Mouse (Mus musculus): Measurements from ENCODE around the gene Rnf168. TPM values are rescaled to one million over a fixed set of nuclear protein-coding genes. Genes with fewer than 3 reads are reported as not detected.

Rnf168 gene
- total RNA-seq, 1 experiment from 2014 or later: 25.0 TPM

DNA sequence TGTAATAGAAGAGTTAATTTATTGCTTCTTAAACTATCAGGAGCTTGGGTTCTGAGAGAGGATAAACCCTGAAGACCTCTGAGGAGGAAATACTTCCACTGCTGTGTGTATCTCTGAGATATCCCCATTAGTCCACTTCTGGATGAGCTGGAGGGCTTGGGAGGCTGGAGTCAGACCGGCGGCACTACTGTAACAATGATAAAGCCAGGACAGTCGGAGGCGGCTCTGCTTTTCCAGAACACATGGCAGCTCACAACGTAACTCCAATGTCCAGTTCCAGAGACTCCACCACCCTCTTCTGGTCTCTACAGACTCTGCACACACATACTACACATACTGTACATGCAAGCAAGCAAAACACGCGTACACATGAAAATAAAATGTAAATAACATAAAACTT, 26.6 kb downstream of the Rnf168 start:
- no peak for ATAC-seq (replicated peaks; ENCODE audit: insufficient number of reproducible peaks, low FRiP score, low TSS enrichment, poor library complexity, severe bottlenecking)

DNA sequence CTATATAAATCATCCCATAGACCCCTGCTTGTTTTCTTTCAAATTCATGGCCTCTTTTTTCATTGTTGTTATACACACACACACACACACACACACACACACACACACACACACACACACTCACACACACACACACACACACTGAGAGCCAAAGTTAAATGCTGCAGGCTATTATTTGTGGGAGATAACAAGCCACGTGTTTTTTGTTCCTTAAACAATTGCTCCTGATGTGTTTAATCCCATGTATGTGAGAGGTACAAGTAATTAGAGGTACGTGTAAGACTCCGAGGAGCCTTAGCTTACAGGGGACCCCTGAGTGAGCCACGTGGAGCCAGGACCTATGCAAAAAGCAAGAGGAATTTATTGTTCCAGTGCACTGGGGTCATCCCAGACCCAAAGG, 34.7 kb downstream of the Rnf168 start:
- ATAC-seq (replicated peaks; ENCODE audit: insufficient number of reproducible peaks, low FRiP score, low TSS enrichment, poor library complexity, severe bottlenecking): no peak

GRCm38 (mm10) chr16:32312386-32312785, 35.1 kb downstream of the Rnf168 start:
- no peak for ATAC-seq (replicated peaks; ENCODE audit: insufficient number of reproducible peaks, low FRiP score, low TSS enrichment, poor library complexity, severe bottlenecking)

DNA sequence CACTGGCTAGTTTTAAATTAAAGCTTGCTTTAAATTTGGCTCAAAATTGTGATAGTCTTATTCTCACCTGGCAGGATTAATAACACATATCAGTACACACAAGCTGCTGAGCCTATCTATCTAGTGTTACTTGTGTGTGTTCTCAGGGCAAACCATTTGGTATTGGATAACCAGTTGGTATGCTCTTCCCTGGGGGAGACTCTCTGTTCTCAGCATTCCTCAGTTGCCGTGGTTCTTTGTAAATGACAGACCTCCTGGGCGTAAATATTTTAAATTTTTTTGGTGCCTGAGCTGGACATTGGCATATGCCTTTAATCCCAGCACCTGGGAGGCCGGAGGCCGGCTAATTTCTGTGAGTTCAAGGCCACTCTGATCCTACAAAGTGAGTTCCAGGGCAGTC, 35.6 kb downstream of the Rnf168 start:
- no peak for ATAC-seq (replicated peaks; ENCODE audit: insufficient number of reproducible peaks, low FRiP score, low TSS enrichment, poor library complexity, severe bottlenecking)

DNA sequence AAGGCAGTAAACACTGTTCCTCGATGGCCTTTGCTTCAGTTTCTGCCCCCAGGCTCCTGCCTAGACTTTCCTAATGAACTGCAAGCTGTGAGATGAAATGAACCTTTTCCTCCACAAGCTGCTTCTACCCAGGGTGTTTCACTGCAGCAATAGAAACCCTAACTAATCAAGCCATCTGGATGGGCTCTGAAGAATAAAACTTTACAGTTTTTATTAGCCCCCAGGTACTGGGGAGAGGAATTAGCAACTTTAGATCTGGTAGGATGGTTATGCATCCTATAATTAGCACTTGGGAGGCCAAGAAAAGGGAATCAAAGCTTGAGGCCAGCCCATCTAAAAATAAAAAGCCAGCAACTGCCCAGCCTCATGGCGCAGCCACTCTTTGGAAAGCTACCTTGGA, 39.3 kb downstream of the Rnf168 start:
- no peak for ATAC-seq (replicated peaks; ENCODE audit: insufficient number of reproducible peaks, low FRiP score, low TSS enrichment, poor library complexity, severe bottlenecking)

DNA sequence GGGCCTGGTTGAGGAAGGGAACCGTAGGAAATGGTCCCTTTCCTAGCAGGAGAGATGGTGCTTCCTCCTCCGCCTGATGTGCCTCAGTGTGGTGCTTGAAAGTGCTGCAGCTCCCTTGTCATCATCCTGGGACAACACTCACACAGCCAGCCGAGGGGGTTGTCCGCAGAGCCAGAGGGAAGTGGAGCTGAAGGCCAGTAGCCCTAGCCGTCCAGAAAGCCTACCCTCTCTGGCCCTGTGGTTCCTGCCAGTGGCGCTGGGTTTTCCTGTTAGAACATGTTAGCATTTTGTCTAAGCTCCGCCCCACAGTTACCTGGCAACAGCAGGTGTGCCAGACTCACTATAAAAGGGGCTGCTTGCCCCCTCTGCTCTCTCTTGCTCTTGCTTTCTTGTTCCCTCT, 46.7 kb downstream of the Rnf168 start:
- no peak for ATAC-seq (replicated peaks; ENCODE audit: insufficient number of reproducible peaks, low FRiP score, low TSS enrichment, poor library complexity, severe bottlenecking)

- no peak for ATAC-seq (replicated peaks; ENCODE audit: insufficient number of reproducible peaks, low FRiP score, low TSS enrichment, poor library complexity, severe bottlenecking)
These were observed 53.8 kb downstream of the Rnf168 start for GRCm38 (mm10) chr16:32330876-32331670.

- ATAC-seq (replicated peaks; ENCODE audit: insufficient number of reproducible peaks, low FRiP score, low TSS enrichment, poor library complexity, severe bottlenecking): peak; percentile 87
These were observed 54.8 kb downstream of the Rnf168 start, which contains the start of gene Ubxn7 for GRCm38 (mm10) chr16:32332040-32332555. Gene Ubxn7, plus strand, starts transcription at chr16:32332257.

- peak; percentile 19 for ATAC-seq (replicated peaks; ENCODE audit: insufficient number of reproducible peaks, low FRiP score, low TSS enrichment, poor library complexity, severe bottlenecking)
These were observed 55.6 kb downstream of the Rnf168 start for GRCm38 (mm10) chr16:32332556-32333511.

DNA sequence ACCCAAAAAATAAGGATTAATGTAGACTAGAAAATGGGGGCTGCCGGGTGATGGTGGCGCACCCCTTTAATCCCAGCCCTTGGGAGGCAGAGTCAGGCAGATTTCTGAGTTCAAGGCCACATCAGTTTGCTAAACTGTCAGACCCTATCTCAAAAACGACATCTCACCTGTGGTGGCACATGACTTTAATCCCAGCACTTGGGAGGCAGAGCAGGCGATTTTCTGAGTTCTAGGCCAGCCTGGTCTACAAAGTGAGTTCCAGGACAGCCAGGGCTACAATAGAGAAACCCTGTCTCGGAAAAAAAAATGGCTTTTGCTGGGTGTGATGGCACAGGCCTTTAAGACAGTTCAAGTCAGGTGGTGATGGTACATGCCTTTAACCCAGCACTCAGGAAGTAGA, 57.9 kb downstream of the Rnf168 start:
- ATAC-seq (replicated peaks; ENCODE audit: insufficient number of reproducible peaks, low FRiP score, low TSS enrichment, poor library complexity, severe bottlenecking): no peak

- peak; percentile 61 for ATAC-seq (replicated peaks; ENCODE audit: insufficient number of reproducible peaks, low FRiP score, low TSS enrichment, poor library complexity, severe bottlenecking)
These were observed 58.9 kb downstream of the Rnf168 start for GRCm38 (mm10) chr16:32336026-32336780.

GRCm38 (mm10) chr16:32337001-32337400, 59.7 kb downstream of the Rnf168 start:
- ATAC-seq (replicated peaks; ENCODE audit: insufficient number of reproducible peaks, low FRiP score, low TSS enrichment, poor library complexity, severe bottlenecking): no peak

- ATAC-seq (replicated peaks; ENCODE audit: insufficient number of reproducible peaks, low FRiP score, low TSS enrichment, poor library complexity, severe bottlenecking): no peak
These were observed 63.2 kb downstream of the Rnf168 start for GRCm38 (mm10) chr16:32340451-32340850.

- ATAC-seq (replicated peaks; ENCODE audit: insufficient number of reproducible peaks, low FRiP score, low TSS enrichment, poor library complexity, severe bottlenecking): no peak
These were observed 68.3 kb downstream of the Rnf168 start for GRCm38 (mm10) chr16:32345521-32345920.

DNA sequence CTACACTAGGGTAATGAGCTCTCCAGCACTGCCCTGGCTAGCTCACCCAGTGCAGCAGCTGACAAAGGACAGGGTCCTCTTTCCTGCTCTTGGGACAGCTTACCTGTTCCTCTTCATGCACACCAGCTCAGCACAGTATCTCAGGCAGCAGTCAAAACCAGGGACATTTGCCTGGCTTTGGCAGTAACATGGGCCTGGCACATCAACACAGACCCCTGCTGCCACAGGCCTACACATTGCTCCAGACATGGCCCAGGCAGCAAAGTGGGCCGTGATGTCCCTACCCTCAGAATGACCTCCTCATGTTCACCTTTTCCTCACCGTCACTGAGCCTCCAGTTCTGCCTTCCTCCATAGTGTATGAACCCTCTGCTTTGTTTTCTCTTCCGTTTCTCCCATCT, 73.5 kb downstream of the Rnf168 start:
- ATAC-seq (replicated peaks; ENCODE audit: insufficient number of reproducible peaks, low FRiP score, low TSS enrichment, poor library complexity, severe bottlenecking): no peak
